Mouse (Mus musculus): ENCODE results near the gene Nmb. TPM values are rescaled to one million over a fixed set of nuclear protein-coding genes. Genes with fewer than 3 reads are reported as not detected.

Nmb gene
- 0.47 and 0.67 TPM in 2 replicates for total RNA-seq (2012; rRNA removed)
- 0.66 TPM in 1 of 2 replicates, not detected in the other for total RNA-seq (2014; rRNA removed)
- 0.47 and 1.1 TPM in 2 replicates for polyA plus RNA-seq (2012; ENCODE audit: insufficient read length, low read depth)

DNA sequence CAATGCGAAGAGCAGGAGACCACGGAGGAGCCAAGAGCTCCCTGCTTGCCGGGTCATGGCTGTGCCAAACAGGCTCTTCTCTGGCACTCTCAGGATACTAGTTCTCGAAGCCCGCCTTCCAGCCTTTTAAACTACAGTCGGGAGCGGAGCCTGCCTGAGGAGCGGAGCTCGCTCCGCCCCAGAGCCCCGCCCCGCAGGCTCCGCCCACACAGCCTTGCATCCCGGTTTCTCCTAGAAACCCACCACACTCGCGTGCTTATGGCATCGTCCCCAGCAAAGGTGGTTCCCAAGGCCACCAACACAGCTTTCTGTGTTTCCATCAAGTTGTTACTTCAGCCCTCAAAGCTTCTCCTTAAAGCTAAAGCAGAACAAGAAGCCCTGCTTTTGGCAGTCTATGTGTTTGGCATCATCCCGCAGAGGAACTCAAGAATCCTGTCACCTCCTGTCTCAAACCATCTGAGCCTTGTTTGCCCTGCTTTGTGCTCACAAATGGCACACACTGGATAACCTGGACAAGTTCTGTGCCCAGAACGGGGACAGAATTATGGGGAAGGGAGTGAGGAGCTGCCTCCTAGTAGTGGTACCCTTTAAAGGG lies at the start of gene Nmb:
TSS of gene Nmb (minus strand) at position 156 of the 595 bp plus-strand sequence.
- H3K9me3 ChIP-seq (replicated peaks; ENCODE audit: low read length): no peaks in the 10 kb centered on the region
- no peak for TF ChIP-seq KAT2A (IDR thresholded peaks at IDR 0.05; ENCODE audit: insufficient replicate concordance, low read length)
- no peak for TF ChIP-seq RCOR1 (conservative IDR thresholded peaks at IDR 0.05; ENCODE audit: low read depth, low read length)
- TF ChIP-seq IRF4 (IDR thresholded peaks at IDR 0.05; ENCODE audit: low read depth, low read length): no peak
- no peak within 1 kb of the TSS for H3K4me2 ChIP-seq (ENCODE audit: insufficient read depth, low read depth, poor library complexity, severe bottlenecking)
- dilution Hi-C loops (cut with MboI; ENCODE audit: extremely low pct_ligation_motif_present, extremely low pct_unique_long_range_greater_than_20kb, low sequenced_read_pairs): no loop called here
- peaks cover 33 to 67% of the 10 kb centered on the region in 2 experiments for H3K36me3 ChIP-seq (replicated peaks in 1 of 2; ENCODE audit: control insufficient read depth in 1 of 2, insufficient read depth in 1 of 2, low read length in 1 of 2)
- H3K4me3 ChIP-seq (replicated peaks in 1 of 3; ENCODE audit: low read depth in 2 of 3, low read length in 2 of 3, poor library complexity in 1 of 3): no peak within 1 kb of the TSS
- no peak within 1 kb of the TSS for H3K27ac ChIP-seq (ENCODE audit: insufficient read depth, low read depth)
- H3K27me3 ChIP-seq (replicated peaks): no peaks in the 10 kb centered on the region
- DNase-seq (ENCODE audit: extremely low read depth): no peak
- H3K4me1 ChIP-seq (ENCODE audit: control insufficient read depth in 1 of 2, insufficient read depth in 2 of 2): peaks cover 3 to 11% of the 10 kb centered on the region in 2 experiments; a peak in 3 of 4 replicates
- in situ Hi-C loops (cut with MboI; ENCODE audit: low pct_ligation_motif_present, low pct_unique_long_range_greater_than_20kb, low sequenced_read_pairs): no loop called here
- H3K9ac ChIP-seq (ENCODE audit: insufficient read depth, low read depth): no peak within 1 kb of the TSS
- peaks cover 9% of the 10 kb centered on the region for H3K79me2 ChIP-seq (replicated peaks; ENCODE audit: control insufficient read depth, extremely low read depth, insufficient read depth, poor library complexity, severe bottlenecking)

GRCm38 (mm10) chr7:80954251-80954650 lies 49.4 kb upstream of the Nmb start:
- Histone ChIP-seq H3K79me2 (replicated peaks; ENCODE audit: control insufficient read depth, extremely low read depth, insufficient read depth, poor library complexity, severe bottlenecking) (no peaks in the 10 kb centered on the region), H3K36me3 (replicated peaks in 1 of 2; ENCODE audit: control insufficient read depth in 1 of 2, insufficient read depth in 1 of 2, low read length in 1 of 2) (no peaks in the 10 kb centered on the region), H3K4me1 (ENCODE audit: control insufficient read depth in 1 of 2, insufficient read depth in 2 of 2) (no peaks in the 10 kb centered on the region), H3K4me3 (replicated peaks in 1 of 3; ENCODE audit: low read depth in 2 of 3, low read length in 2 of 3, poor library complexity in 1 of 3) (no peak overlapping the region), H3K27ac (ENCODE audit: insufficient read depth, low read depth) (no peak overlapping the region), H3K9me3 (replicated peaks; ENCODE audit: low read length) (peaks cover 2% of the 10 kb centered on the region), H3K9ac (ENCODE audit: insufficient read depth, low read depth) (no peak overlapping the region), H3K4me2 (ENCODE audit: insufficient read depth, low read depth, poor library complexity, severe bottlenecking) (no peak overlapping the region), H3K27me3 (replicated peaks) (peaks cover 23% of the 10 kb centered on the region)
- dilution Hi-C loops (cut with MboI; ENCODE audit: extremely low pct_ligation_motif_present, extremely low pct_unique_long_range_greater_than_20kb, low sequenced_read_pairs) (no loop called here), in situ Hi-C loops (cut with MboI; ENCODE audit: low pct_ligation_motif_present, low pct_unique_long_range_greater_than_20kb, low sequenced_read_pairs) (no loop called here)
- TF ChIP-seq SIN3A (IDR thresholded peaks at IDR 0.05; ENCODE audit: low read length) (no peak), ZNF384 (IDR thresholded peaks at IDR 0.05; ENCODE audit: low read depth, low read length) (no peak), CTCF (conservative IDR thresholded peaks at IDR 0.05 in 1 of 2, IDR thresholded peaks at IDR 0.05 in 1 of 2; ENCODE audit: low read depth in 2 of 2, low read length in 2 of 2) (no peak), POLR2AphosphoS2 (IDR thresholded peaks at IDR 0.05; ENCODE audit: low read depth, low read length) (no peak), JUN (IDR thresholded peaks at IDR 0.05; ENCODE audit: insufficient read depth, low read depth, low read length) (no peak), ETS1 (conservative IDR thresholded peaks at IDR 0.05; ENCODE audit: low read depth, low read length) (no peak), IRF4 (IDR thresholded peaks at IDR 0.05; ENCODE audit: low read depth, low read length) (no peak), ELF1 (IDR thresholded peaks at IDR 0.05; ENCODE audit: low read depth, low read length) (no peak), KAT2A (IDR thresholded peaks at IDR 0.05; ENCODE audit: insufficient replicate concordance, low read length) (no peak), NELFE (IDR thresholded peaks at IDR 0.05; ENCODE audit: low read depth, low read length) (no peak), MXI1 (IDR thresholded peaks at IDR 0.05; ENCODE audit: low read depth, low read length) (no peak), EP300 (IDR thresholded peaks at IDR 0.05; ENCODE audit: low read length) (no peak), MYC (IDR thresholded peaks at IDR 0.05; ENCODE audit: low read depth, low read length) (no peak), HCFC1 (IDR thresholded peaks at IDR 0.05; ENCODE audit: low read depth, low read length) (no peak), GABPA (IDR thresholded peaks at IDR 0.05; ENCODE audit: insufficient replicate concordance, low read depth, low read length) (no peak), MAFK (IDR thresholded peaks at IDR 0.05; ENCODE audit: insufficient replicate concordance, low read length) (no peak), SMC3 (IDR thresholded peaks at IDR 0.05; ENCODE audit: low read depth, low read length) (no peak)
- no peak for DNase-seq (ENCODE audit: extremely low read depth)

All from CH12.LX (cell line).